Mouse (Mus musculus) liver, embryonic 14.5 days (tissue): ENCODE measurements around the gene Spata5. TPM values are rescaled to one million over a fixed set of nuclear protein-coding genes. Genes with fewer than 3 reads are reported as not detected.

ENCODE experiments used
- ATAC-seq: fragments of 200-750 bp; cut with Nextera tagmentation; 2 replicates; pipeline ENCODE4 v1.8.0; 2017; ENCODE audit warnings: moderate number of reproducible peaks, mild to moderate bottlenecking, moderate library complexity; ENCODE audit not compliant: insufficient read depth
- DNase-seq, 3 experiments: peaks; one replicate each; pipeline ENCODE4 v3.0.0-alpha.2; 2012 to 2013; ENCODE audit warnings: low read depth in 3 of 3, low spot score in 3 of 3
- H3K27ac ChIP-seq: fragments of 300-500 bp; sonication (generic); 2 replicates; pipeline ENCODE4 v1.5.1; 2014; ENCODE audit warnings: moderate library complexity, mild to moderate bottlenecking, control low read depth, inconsistent platforms
- H3K27me3 ChIP-seq: fragments of 300-500 bp; sonication (generic); 2 replicates; pipeline ENCODE4 v1.6.1; 2014; ENCODE audit warnings: mild to moderate bottlenecking, low read length, moderate library complexity; ENCODE audit not compliant: control insufficient read depth, insufficient read depth
- H3K36me3 ChIP-seq: fragments of 300-500 bp; sonication (generic); replicated peaks from 2 replicates; pipeline ENCODE4 v1.6.1; 2014; ENCODE audit warnings: low read depth; ENCODE audit not compliant: control insufficient read depth, insufficient read depth
- H3K4me1 ChIP-seq, 2 experiments: fragments of 200-500 bp in 1 of 2; fragments of 300-500 bp in 1 of 2; sonication (generic) in 1 of 2; replicated peaks; 2 replicates each; pipeline ENCODE4 v1.6.1; 2012 to 2014; ENCODE audit warnings: antibody characterized with exemption in 1 of 2, inconsistent platforms in 1 of 2, low read length in 1 of 2; ENCODE audit not compliant: control insufficient read depth in 2 of 2, insufficient read depth in 2 of 2
- H3K4me2 ChIP-seq: fragments of 300-500 bp; sonication (generic); 2 replicates; pipeline ENCODE4 v1.6.1; 2014; ENCODE audit warnings: low read depth, mild to moderate bottlenecking, control low read depth, moderate library complexity
- H3K4me3 ChIP-seq, 2 experiments: fragments of 200-500 bp in 1 of 2; fragments of 300-500 bp in 1 of 2; sonication (generic) in 1 of 2; 2 replicates each; pipeline ENCODE4 v1.5.1; 2012 to 2014; ENCODE audit warnings: low read depth in 2 of 2, low read length in 2 of 2, mild to moderate bottlenecking in 2 of 2, control low read depth in 1 of 2, inconsistent platforms in 1 of 2, moderate library complexity in 1 of 2; ENCODE audit not compliant: insufficient read depth in 1 of 2
- H3K9ac ChIP-seq: fragments of 300-500 bp; sonication (generic); replicated peaks from 2 replicates; pipeline ENCODE4 v1.6.1; 2014; ENCODE audit warnings: mild to moderate bottlenecking, control low read depth, moderate library complexity
- H3K9me3 ChIP-seq: fragments of 300-500 bp; sonication (generic); 2 replicates; pipeline ENCODE4 v1.6.1; 2016; ENCODE audit warnings: low read length, mixed read lengths; ENCODE audit not compliant: control insufficient read depth
- CTCF ChIP-seq: IDR thresholded peaks from 2 replicates; pipeline ENCODE4 v1.5.1; 2016; ENCODE audit warnings: antibody characterized with exemption, low read depth, control low read depth
- EP300 ChIP-seq: IDR thresholded peaks from 2 replicates; pipeline ENCODE4 v1.6.1; 2016; ENCODE audit warnings: antibody characterized with exemption, low read depth
- WGBS: fragments of 180-500 bp; shearing (Covaris S2); extraction: QIAGEN DNeasy Blood & Tissue Kit; methylation state at CpG from one replicate; pipeline ENCODE4 v1.1.7; 2014; ENCODE audit not compliant: insufficient replicate concordance; 5-methylcytosine and 5-hydroxymethylcytosine counted together
- polyA plus RNA-seq, 2 experiments: library from polyadenylated mRNA; depleted of rRNA in 1 of 2; stranded (reverse) in 1 of 2; unstranded in 1 of 2; fragments of >200 nt; fragmentation: Nextera tagmentation in 1 of 2; extraction: Ambion mirVana in 1 of 2; gene quantifications; 2 replicates each; pipeline versions ENCODE4 v1.2.1 to v1.2.3; 2012 to 2014

The Spata5 gene
- polyA plus RNA-seq, 2 experiments: 6.0 to 22.2 TPM

- peaks cover 20 to 27% of the 10 kb centered on the region in 2 experiments for H3K4me1 ChIP-seq
- H3K4me2 ChIP-seq: peak overlapping the region; percentile 16; the same call in 1 of the 2 replicates
- WGBS: 57% methylated on average over 6 of the region's 6 CpGs
These were observed 157.1 kb downstream of the Spata5 start for GRCm38 (mm10) chr3:37576840-37577239.

GRCm38 (mm10) chr3:37577706-37578105, 158.0 kb downstream of the Spata5 start:
- no peak for TF ChIP-seq CTCF
- no peak for TF ChIP-seq EP300
- no peak overlapping the region for H3K4me3 ChIP-seq
- DNase-seq (no peak), ATAC-seq (no peak)
- no peak overlapping the region for H3K27ac ChIP-seq
- H3K9me3 ChIP-seq: no peaks in the 10 kb centered on the region
- no peak overlapping the region for H3K4me2 ChIP-seq
- no peak overlapping the region for H3K9ac ChIP-seq
- H3K36me3 ChIP-seq: peaks cover 2% of the 10 kb centered on the region
- peaks cover 16 to 25% of the 10 kb centered on the region in 2 experiments for H3K4me1 ChIP-seq
- no peaks in the 10 kb centered on the region for H3K27me3 ChIP-seq
- WGBS: 74% methylated on average over 3 of the region's 3 CpGs

More at GRCm38 (mm10) chr3:37576840-37577239, 157.1 kb downstream of the Spata5 start:
- no peak for DNase-seq
- H3K27ac ChIP-seq: peak overlapping the region; percentile 44
- no peak for TF ChIP-seq CTCF
- peak; percentile 36 for TF ChIP-seq EP300
- peak; percentile 77 for ATAC-seq
- no peaks in the 10 kb centered on the region for H3K9me3 ChIP-seq
- H3K9ac ChIP-seq: 0 out of 2 replicates have a peak overlapping the region, but pooled peaks have one; percentile 23
- peaks cover 2% of the 10 kb centered on the region for H3K36me3 ChIP-seq
- no peak overlapping the region for H3K4me3 ChIP-seq
- H3K27me3 ChIP-seq: no peaks in the 10 kb centered on the region

- 62% methylated on average over 5 of the region's 5 CpGs for WGBS
- H3K27ac ChIP-seq: no peak overlapping the region
These were observed 164.9 kb downstream of the Spata5 start for GRCm38 (mm10) chr3:37584576-37584975.

GRCm38 (mm10) chr3:37585967-37586730, 166.5 kb downstream of the Spata5 start:
- H3K9ac ChIP-seq: no peak overlapping the region
- DNase-seq: no peak
- no peaks in the 10 kb centered on the region for H3K36me3 ChIP-seq
- TF ChIP-seq EP300 (no peak), CTCF (no peak)
- 42% methylated on average over 15 of the region's 15 CpGs for WGBS
- H3K9me3 ChIP-seq: no peaks in the 10 kb centered on the region
- H3K27ac ChIP-seq: no peak overlapping the region
- no peaks in the 10 kb centered on the region; the same call in 1 of the 2 replicates for H3K27me3 ChIP-seq
- peak overlapping the region; percentile 26 for H3K4me2 ChIP-seq
- no peak for ATAC-seq
- no peak overlapping the region for H3K4me3 ChIP-seq
- H3K4me1 ChIP-seq: peaks cover 0 to 6% of the 10 kb centered on the region in 2 experiments; a peak in 2 of 4 replicates

More at GRCm38 (mm10) chr3:37584576-37584975, 164.9 kb downstream of the Spata5 start:
- Histone ChIP-seq H3K36me3 (peaks cover 2% of the 10 kb centered on the region), H3K27me3 (no peaks in the 10 kb centered on the region; the same call in 1 of the 2 replicates), H3K4me2 (no peak overlapping the region), H3K9me3 (no peaks in the 10 kb centered on the region), H3K9ac (no peak overlapping the region), H3K4me1 (peaks cover 0 to 6% of the 10 kb centered on the region in 2 experiments; a peak in 2 of 4 replicates), H3K4me3 (no peak overlapping the region)
- DNase-seq (no peak), ATAC-seq (no peak)
- TF ChIP-seq CTCF (no peak), EP300 (no peak)

- Histone ChIP-seq H3K4me1 (peaks cover 0 to 6% of the 10 kb centered on the region in 2 experiments; a peak in 2 of 4 replicates), H3K9ac (no peak overlapping the region), H3K27me3 (no peaks in the 10 kb centered on the region; the same call in 1 of the 2 replicates), H3K4me3 (no peak overlapping the region), H3K36me3 (no peaks in the 10 kb centered on the region), H3K27ac (no peak overlapping the region), H3K9me3 (no peaks in the 10 kb centered on the region), H3K4me2 (peak overlapping the region; percentile 26)
- no peak for ATAC-seq
- TF ChIP-seq CTCF (no peak), EP300 (no peak)
- DNase-seq: no peak
- WGBS: 39% methylated on average over 16 of the region's 16 CpGs
These were observed 167.3 kb downstream of the Spata5 start for GRCm38 (mm10) chr3:37586731-37587578.
